Mouse (Mus musculus): Measurements from ENCODE around the gene Zfp51.

- TF ChIP-seq EP300 (IDR thresholded peaks at IDR 0.05; ENCODE audit: low read depth) (no peak), CTCF (IDR thresholded peaks at IDR 0.05; ENCODE audit: low read depth) (peak; percentile 84)
Measured at GRCm38 (mm10) chr17:21422664-21423599, 27.2 kb upstream of the Zfp51 start, which contains the start of gene Zfp54.

Measured in heart, postnatal 0 days (tissue).